Mouse (Mus musculus) cerebellum, adult 2 months (tissue): Measurements from ENCODE around the gene Ankrd55.

Experiments used
- CTCF ChIP-seq: fragments of 200-500 bp; IDR thresholded peaks from 2 replicates; pipeline ENCODE4 v1.5.1; 2011; ENCODE audit warnings: low read depth, mild to moderate bottlenecking, control low read depth, low read length, moderate library complexity, borderline replicate concordance; ENCODE audit not compliant: insufficient read depth
- POLR2A ChIP-seq: fragments of 200-500 bp; IDR thresholded peaks from 2 replicates; pipeline ENCODE4 v1.6.1; 2011; ENCODE audit warnings: low read length, control low read depth, borderline replicate concordance; ENCODE audit not compliant: insufficient read depth

GRCm38 (mm10) chr13:112412824-112413223 is 124.6 kb downstream of the Ankrd55 start:
- TF ChIP-seq CTCF = no peak
- TF ChIP-seq POLR2A = no peak
